Mouse (Mus musculus): ENCODE data around the gene Pi4ka.

The Pi4ka gene

DNA sequence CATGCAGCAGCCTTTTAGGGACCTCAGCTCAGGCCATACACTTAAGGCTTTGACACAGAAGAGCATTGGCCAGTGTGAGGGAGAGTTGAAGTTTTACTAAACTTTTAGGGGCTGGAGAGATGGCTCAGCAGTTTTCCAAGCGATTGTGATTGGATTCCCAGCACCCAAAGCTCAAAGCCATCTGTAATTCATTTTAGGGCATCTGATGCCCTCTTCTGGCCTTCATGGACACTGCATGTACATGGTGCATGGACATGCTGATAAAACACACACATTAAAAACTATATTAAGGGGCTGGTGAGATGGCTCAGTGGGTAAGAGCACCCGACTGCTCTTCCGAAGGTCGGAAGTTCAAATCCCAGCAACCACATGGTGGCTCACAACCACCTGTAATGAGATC, 135.0 kb downstream of the Pi4ka start:
- DNase-seq: peak; percentile 64 to 66

DNA sequence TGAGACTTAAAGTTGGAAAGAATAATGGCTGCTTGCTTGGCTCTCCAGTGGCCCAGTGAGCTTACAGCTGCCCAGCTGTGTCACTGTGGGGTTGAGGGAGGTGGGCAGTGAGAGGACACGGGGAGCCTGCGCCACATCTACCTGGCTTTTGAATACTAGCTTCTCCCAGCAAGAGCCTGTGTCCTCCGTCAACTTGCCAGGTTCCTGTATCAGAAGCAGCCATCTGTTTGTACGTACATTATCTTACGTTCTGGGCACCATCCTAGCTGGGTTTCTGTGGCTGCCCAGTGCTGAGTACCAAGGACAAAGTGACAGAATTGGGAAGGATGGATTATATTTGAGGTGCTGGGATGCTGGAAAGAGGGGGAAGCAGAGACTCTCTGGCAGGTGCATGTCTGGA, 136.2 kb downstream of the Pi4ka start:
- DNase-seq: no peak

DNA sequence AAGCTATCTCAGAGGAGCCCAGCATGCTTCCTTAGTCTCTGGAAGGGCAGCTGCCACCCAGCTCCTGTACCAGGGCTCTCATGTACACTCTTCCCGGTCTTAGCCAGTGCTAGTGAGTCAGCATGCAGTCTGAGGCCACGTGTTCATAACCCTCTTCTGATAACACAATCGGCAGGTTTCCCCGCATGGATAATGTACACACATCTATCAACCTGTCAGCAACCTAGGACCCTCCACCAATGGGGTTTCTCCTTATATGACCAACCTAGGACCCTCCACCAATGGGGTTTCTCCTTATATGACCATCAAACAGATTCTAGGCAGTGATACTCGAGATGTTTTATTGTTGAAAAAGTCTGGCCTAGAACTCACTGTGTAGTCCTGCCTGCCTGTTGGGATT, 138.2 kb downstream of the Pi4ka start:
- DNase-seq: no peak

DNA sequence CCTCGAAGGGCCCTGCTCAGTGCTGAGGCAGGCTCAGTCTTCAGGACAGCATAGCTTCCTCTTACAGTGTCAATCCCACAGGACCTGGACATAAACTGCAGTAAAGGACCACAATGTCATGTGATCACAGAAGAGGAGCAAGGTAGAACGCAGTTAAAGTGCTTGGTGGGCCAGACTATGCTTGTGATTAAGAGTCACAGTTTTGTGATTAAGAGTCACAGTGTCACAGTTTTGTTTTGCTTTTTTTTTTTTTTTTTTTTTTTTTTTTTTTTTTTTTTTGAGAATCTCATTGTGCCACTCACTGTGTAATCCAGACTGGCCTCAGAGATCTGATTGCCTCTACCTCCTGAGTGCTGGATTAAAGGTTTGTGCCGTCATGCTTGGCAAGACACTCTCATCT, 140.0 kb downstream of the Pi4ka start:
- no peak for DNase-seq

DNA sequence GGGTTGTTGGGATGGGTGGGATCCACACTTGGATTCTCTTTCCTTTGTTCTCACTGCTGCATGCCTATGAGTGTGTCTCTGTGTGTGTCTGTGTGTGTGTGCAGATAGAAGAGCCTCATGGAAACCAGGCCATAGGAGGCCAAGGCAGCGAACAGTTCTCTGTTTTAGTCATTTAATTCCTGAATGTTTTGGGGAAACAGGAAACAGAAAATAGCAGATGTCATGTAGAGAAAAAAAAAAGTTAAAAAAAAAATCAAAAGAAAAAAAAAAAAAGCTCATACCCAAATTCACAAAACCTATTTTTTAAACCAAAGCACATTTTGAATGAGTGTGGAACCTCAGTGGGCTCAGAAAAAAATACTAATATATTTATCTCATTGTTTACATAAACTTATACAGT, 144.8 kb downstream of the Pi4ka start:
- no peak for DNase-seq

DNA sequence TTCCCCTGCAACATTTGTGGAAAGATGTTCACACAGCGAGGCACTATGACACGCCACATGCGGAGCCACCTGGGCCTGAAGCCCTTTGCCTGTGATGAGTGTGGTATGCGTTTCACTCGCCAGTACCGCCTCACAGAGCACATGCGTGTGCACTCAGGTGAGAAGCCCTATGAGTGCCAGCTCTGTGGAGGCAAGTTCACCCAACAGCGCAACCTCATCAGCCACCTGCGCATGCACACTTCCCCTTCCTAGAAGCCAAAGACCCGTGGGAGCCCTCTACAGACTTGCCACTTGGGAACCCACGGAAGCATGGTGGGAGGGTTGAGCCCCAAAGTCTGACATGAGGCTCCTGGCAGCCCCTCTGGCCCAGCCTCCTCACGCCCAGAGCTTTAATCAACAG, 147.2 kb downstream of the Pi4ka start:
- no peak for DNase-seq

DNA sequence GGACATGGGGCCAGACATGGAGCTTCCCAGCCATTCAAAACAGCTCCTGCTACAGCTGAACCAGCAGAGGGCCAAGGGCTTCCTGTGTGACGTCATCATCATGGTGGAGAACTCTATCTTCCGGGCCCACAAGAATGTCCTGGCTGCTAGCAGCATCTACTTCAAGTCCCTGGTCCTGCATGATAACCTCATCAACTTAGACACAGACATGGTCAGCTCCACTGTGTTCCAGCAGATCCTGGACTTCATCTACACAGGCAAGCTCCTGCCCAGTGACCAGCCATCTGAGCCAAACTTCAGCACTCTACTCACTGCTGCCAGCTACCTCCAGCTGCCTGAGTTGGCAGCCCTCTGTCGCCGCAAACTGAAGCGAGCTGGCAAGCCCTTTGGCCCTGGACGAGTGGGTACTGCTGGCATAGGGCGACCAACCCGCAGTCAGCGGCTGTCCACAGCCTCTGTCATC, 148.7 kb downstream of the Pi4ka start:
- no peak for DNase-seq

DNA sequence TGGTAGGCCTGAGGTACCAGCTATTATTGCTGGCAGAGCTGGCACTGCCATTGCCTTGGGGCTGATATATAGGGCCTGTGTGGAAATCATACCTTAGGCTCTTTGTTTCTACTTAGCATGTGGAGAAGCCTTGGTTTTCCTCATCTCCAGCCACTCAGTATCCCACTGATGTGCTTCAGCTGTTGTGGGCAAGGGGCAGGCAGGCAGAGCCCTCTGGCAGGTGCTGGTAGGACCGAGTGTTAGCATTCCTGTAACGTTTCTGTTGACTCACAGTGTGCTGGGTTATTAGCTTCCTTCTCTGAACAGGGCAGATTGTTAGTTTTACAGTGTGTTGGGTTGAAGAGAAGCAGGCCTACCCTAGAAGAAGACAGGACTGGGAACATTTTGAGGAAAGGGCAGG, 150.8 kb downstream of the Pi4ka start:
- no peak for DNase-seq

DNA sequence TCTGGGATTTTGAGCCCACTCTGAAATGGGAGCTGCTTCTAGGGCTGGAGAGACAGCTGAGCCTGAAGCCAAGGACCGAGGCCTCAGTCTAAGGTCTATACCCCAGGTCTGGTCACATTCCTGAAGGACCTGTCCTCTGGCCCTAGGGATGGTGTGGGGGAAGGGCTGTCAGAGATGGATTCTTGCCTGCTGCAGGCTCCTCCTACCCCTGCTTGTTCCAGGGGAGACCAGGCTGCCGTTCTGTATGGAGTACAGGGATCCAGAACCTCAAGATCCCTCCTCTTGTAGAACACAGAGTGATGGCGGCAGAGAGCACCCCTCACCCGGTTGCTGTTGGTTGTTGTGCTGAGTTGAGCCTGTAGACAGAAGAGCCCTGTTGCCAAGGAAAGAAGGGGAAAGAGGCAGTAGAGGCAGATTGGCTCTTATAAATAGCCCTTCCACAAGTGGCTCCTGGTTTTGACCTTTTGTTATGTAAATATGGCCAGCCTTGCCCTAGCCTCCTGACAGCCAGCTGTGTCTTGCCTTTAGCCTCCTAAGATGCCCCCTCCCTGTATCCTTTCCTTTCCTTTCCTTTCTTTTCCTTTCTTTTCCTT, 152.0 kb downstream of the Pi4ka start:
- no peak for DNase-seq

DNA sequence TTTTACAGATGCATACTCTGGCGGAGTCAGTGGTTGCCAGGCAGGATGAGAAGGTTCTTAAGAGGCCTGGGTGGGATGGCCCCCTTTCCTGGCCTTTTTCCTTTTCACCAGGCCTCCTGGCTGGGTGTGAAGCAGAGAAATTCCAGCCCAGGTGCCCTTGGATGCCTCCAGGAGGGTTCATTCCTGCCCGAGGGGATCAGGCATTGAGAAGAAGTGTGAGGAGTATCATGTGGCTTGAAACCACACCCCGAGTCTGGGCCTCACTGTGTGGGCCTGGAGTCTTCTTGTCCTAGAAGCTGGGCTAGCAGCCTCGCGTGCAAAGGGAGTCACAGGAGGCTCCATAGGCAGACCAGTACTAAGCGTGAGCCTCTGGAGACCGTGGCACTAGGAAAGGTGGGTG, 153.3 kb downstream of the Pi4ka start:
- DNase-seq: no peak

DNA sequence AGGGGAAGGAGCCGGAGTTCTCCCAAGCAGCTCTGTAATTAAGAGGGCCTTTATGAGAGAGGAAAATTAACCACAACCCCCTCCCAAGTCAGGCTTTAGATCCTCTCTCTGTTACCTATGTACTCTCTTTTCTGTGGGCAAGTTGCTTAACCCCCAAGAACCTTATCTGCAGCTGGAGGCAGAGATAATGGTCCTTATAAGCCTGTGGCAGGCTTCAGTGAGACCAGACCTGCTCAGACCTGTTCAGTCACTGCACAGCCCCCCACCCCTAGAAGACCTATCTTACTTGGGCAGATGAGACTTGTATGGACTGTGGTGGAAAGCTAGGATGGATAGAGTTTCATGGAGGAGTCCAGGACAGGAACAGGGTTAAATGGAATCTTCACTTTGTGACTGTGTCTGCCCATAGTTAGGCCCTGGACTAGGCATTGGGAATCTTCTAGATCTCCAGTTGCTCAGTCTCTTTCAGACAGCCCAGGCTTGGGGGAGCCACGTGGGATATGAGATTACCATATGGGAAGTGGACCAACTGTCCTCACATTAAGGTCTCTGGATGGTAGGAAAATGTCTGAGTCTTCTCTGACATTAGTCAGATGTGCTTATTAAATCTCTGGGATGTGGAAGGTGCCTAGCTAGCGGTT, 153.9 kb downstream of the Pi4ka start:
- DNase-seq: no peak

DNA sequence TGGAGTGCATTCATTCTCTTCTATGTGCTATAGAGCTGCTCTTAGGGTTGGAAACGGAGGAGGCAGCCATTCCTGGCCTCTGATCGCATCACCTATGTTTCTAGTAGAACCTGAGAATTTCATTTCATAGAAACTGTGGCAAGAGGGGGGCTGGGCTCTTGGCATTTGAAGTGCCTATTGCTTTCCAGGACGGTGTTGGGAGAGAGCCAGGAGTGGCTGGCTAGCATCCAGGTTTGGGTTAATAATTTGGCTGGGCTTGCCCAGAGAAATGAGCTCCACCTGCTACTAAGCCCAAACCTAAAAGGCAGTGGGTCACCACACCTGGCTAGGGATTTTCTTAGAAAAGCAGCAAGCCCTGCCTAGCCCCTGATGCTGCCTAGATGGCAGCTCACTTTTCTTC, 154.6 kb downstream of the Pi4ka start:
- DNase-seq: no peak

DNA sequence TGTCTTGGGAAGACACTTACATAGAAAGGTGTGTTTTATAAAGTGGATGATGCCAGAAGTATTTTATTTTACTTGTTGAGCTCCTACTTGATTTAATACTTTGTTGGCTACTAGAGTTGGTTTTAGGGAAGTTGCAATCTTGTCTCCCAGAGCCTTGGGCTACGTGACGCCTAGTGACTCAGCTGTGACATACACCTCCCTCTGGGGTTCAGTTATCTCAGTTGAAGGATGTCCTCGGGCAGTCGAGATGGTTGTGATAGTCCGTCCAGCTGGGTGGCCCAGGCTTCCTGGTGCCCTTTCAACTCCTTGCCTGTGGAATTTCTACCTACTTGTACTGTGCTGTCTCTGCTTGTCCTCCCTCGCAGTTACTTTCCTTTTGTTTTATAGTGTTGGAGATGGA, 157.0 kb downstream of the Pi4ka start:
- DNase-seq: no peak

DNA sequence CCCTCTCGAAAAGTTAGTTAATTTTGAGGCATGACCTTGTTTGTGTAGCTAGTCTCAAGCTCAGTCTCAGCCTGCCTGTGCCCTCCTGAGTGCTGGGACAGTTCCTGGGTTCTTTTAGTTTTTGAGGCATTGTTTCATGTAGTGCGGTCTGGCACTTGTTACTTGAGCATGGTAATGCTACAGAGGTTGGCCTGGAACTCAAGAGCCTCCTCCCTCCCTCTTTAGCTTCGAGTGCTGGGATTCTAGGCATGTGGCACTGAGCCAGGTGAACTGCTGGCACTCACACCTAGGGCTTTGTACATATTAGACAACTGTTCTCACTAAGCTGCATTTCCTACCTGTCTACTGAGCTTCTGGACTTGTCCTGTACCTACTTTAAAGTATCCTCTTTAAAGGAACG, 158.4 kb downstream of the Pi4ka start:
- DNase-seq: no peak

DNA sequence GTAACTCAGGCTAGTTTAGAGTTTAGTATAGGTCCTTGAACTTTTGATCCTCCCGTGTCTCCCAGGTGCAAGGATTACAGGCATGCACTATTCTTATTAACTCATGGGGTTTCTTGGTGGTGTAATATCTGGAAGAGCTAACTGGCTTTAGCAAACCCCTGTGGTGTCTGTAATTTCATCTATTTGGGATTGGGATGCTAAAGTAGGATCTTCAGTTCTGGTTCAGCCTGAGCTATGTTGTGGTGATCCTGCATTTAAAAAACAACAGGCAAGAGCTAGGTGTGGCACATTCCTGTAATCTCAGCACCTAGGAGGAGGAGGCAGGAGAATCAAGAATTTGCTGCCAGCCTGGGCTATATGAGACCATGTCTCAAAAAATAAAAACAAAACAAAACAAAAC, 161.1 kb downstream of the Pi4ka start:
- no peak for DNase-seq

DNA sequence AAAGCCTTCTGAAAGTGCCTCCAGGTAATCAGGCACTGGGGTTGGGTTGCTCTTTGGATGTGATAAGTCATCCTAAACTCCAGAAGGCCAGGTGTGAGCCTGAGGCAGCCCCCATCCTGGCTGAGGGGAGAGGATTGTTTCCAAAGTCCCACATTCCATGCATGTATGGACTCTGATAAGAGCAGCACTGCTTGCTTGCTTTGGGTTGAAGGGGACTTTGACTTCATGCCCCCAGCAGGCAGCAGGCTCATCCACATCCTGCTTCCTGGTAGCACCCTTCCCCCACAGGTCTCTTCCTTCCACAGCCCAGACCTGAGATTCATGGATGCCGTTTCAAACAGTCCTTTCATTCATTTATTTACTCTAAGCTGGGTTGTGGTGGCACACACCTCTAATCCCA, 162.4 kb downstream of the Pi4ka start:
- no peak for DNase-seq

DNA sequence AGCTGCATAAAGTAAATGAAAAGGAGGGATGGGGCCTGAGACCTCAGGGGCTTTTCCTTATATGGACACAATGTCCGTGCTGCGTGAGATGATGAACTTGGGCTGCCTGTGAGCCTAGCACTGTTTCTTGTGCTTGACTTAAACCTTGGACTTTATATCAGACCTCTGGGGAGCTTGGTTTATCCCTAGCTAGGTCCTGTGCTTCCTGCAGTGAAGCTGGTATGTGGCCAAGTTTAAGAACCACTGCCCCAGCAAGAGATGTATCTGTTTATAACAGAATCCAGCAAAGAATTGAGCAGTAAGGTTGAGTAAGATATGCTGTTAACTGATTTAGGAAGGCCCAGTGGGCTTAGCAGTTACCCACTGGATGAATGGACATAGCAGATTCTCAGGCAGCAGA, 166.7 kb downstream of the Pi4ka start:
- DNase-seq: no peak

DNA sequence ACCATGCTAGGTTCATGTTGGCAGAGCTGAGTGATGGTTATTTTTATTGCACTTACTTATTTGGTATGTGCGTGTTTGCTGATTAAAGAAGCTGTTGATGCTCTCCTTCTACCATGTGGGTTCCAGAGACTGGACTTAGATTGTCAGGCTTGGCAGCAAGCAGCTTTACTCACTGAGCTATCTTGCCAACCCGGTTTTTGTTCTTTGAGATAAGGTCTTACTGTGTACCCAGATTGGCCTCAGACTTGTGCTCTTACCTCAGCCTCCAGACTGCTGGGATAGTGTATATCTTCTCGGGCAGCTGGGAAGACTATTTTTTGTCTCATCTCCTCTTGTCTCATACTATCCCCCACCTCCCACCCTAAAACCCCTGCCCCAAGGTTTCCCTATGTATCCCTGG, 168.5 kb downstream of the Pi4ka start:
- DNase-seq: no peak

DNA sequence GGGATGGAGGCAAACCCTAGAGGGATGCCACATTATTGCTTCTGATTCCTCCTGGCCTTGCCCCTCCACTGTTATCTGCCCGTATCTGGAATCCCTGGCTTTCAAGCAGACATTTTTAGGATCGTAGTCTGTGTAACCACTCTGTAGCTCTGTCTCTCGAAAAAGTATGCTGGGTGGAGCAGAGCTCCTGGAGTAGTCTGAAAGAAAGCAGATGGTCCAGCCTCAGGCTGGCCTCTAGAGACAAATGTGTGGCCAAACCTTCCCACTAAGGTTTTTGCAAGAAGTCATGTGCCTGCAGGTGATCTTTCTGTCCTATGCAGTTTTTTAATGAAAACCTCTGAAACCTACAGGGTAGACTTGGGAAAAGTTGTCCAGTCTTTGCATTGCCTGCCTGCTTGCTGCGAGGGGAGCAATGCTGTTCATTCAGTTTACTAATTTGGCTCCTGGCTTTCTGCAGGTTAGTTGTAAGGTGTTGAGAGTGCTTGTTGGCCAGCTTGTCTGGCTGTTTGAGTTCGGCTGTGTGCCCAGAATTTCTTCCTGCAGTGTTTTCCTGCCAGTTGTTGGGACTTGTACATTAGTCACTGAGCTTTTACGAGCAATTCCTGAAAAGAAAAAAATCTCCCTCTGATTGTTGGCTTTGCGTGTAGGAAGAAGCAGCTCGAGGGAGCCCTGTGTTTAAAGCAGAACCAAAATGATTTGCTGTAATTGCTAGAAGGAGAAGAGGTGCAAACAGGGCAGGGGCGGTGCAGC, 171.0 kb downstream of the Pi4ka start:
- no peak for DNase-seq

DNA sequence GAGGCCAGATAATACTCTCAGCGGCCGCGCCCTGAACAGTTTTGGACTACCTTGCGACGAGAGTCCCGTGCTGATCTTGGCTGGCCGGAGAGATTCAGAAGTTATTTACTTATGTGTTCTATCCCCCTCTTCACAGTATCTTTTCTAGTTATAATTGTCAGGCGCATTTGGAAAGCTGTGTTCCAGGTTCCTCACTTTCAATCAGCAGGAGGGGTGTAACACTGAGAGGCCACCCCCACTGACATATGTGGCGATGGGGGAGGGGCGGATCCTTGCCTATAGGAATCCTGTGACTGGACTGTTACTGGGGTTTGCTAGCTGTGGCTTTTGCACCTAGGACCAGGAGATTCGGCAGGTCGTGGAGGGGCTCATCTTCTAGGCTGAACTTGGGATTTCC, 171.6 kb downstream of the Pi4ka start:
- DNase-seq: peak; percentile 28

DNA sequence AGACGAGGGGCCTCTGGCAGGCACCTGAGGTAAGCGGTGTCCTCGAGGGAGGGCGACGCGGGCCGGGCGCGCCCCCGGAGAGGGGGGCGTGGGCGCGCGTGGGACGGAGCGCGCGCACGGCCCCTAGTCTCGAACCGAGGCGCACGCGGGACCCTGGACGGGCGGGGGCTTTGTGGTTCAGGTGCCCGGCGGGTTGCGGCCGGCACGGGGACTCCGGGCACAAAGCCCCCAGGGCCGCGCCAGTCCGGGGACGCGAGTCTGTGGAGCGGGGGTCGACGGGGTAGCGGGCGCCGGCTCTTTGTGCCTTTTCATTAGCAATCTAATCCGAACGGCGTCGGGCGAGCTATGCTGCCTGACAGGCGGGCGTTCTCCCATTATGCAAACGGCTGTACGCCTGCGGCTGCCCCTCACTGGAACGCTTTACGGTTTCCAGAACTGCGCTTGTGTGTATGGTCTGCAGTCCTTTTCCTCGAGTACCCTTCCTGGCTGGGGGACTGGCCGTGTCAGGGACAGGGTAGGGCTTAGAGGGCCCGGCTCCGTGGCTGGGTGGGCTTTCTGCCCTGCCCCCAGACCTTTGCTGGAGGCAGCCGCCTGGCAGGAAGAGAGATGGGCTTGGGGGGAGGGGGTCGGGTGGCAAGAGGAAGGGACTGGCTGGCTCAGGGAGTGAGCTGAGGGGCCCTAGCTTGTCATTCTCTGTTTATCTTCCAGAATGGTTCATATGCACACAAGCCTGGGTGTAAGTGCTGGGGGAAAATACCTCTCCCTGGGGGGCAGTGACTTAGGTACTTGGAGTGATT, 172.2 kb downstream of the Pi4ka start:
- peak; percentile 45 to 49 for DNase-seq

DNA sequence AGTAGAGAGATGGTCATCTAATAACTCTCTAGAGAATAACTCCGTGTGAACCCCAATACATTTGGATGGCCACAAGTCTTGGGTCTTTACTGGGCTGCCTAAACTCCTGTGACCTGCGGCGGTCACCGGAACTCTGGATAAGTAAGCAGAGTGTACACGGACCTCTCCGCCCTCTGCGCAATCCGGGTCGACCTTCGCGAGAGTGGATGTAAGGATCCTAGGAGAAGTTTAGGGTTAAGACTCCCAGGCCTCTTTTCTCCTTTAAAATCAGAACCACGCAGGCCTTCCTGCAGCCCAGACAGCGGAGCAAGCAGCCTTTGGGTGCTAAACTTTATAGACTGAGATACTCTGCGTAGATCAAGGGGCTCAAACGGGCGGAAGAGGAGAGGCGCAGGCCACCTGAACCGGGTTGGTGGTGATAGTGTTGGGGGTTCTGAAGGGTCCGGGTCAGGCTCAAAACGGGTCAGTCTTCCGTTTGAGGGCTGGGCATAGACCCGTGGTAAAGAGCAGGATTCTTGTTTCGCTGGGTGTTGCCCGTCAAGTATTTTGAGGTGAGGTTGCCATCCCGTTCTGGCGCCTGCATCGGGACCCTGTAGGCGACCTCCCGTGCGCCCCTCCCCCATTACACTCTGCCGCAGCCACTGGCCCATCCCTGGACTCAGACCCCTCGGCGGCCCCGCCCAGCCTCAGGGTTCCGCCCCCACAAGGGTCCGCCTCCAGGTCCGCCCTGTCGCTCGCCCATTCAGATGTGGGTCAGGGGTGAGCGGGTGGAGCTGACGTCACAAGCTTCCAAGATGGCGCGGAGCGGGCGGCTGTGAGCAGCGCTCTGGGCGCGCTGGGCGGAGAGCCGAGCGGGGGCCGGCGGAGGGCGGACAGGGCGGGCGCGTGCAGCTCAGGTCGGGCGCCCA, 173.1 kb downstream of the Pi4ka start, which contains the start of gene Hic2:
Hic2 (plus strand) TSS at position 779 of the 908 bp plus-strand sequence.
- peak; percentile 92 for DNase-seq
